In the genomic region with DNA sequence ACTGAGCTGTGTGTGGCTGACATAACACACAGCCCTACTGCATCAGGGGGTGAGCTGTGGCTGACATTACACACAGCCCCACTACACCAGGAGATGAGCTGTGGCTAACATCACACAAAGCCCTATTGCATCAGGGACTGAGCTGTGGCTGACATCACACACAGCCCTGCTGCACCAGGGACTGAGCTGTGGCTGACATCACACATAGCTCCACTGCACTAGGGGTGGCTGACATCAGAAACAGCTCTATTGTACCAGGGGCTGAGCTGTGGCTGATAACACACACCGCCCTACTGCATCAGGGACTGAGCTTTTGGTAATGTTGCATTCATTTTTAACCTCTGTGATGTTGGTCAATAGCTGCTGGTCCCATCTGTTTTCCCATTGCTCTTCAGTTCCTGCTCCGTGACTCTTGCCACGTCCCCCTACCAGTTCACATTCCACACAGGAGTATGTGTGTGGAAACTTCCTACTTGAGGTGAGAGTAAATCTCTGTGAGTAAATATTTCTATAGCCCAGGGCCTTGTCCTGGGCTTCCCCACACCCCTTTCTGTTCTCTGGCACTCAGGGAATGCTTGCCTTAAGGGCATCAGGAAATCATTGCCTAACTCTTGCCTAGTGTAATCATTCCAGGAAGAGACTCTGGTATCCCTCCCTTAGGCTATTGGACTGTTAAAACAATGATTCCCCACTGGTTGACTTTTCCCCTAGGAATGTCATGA, we compare ENCODE assay signal across 17 mouse cellular contexts. TPM values are rescaled to one million over a fixed set of nuclear protein-coding genes. Genes with fewer than 3 reads are reported as not detected.
A peak's percentile ranks its signal among the peaks of the same experiment; 100 is the strongest.
DNase-seq lines count a peak whose midpoint lies in the region; ATAC-seq and TF ChIP-seq lines count a peak whose summit lies in the region.
"Had no signal": no experiment of that assay in that cellular context is flagged by ENCODE, and none has a peak within 500 bp of the region (broad histone marks: within the 10 kb centered on the region; RNA-seq: fewer than 3 reads in every experiment).

No protein-coding gene starts in this region.

- TF ChIP-seq CTCF in left cerebral cortex, adult 2 months (IDR thresholded peaks at IDR 0.05): no peak

- WGBS in heart, embryonic 14.5 days: 37% methylated on average over 3 of the region's 3 CpGs
- 37% methylated on average over 3 of the region's 3 CpGs for WGBS in heart, embryonic 10.5 days
- 82% methylated on average over 3 of the region's 3 CpGs for WGBS in midbrain, embryonic 12.5 days
- WGBS in midbrain, embryonic 11.5 days: 79% methylated on average over 3 of the region's 3 CpGs
- WGBS in limb, embryonic 10.5 days: 71% methylated on average over 3 of the region's 3 CpGs
- 57% methylated on average over 3 of the region's 3 CpGs for WGBS in stomach, embryonic 16.5 days

- no peak overlapping the region for H3K4me2 ChIP-seq in heart, embryonic 14.5 days (ENCODE audit: low read length)
- no peak overlapping the region for H3K4me2 ChIP-seq in midbrain, embryonic 12.5 days (replicated peaks)
- H3K4me2 ChIP-seq in midbrain, embryonic 11.5 days: no peak overlapping the region
- H3K4me2 ChIP-seq in stomach, embryonic 16.5 days (ENCODE audit: low read depth, low read length): no peak overlapping the region

- peak; percentile 33 for ATAC-seq in heart, embryonic 14.5 days (ENCODE audit: insufficient number of reproducible peaks, insufficient read depth, low FRiP score, low read depth)
- ATAC-seq in midbrain, embryonic 12.5 days (ENCODE audit: low FRiP score, low read depth): 0 out of 2 replicates have a peak, but pooled peaks have one; percentile 24
- no peak; the same call in 1 of the 2 replicates for ATAC-seq in midbrain, embryonic 11.5 days (ENCODE audit: low FRiP score)
- peak; percentile 63; the same call in 1 of the 2 replicates for ATAC-seq in stomach, embryonic 16.5 days (ENCODE audit: insufficient read depth, low FRiP score)
- ATAC-seq: CD4-positive, CD25-positive, alpha-beta regulatory T cell, adult 4 months had no signal

- H3K9ac ChIP-seq in heart, embryonic 14.5 days (ENCODE audit: low read length): no peak overlapping the region
- no peak overlapping the region for H3K9ac ChIP-seq in midbrain, embryonic 12.5 days (replicated peaks)
- H3K9ac ChIP-seq in midbrain, embryonic 11.5 days (ENCODE audit: low read length): no peak overlapping the region
- H3K9ac ChIP-seq in stomach, embryonic 16.5 days (ENCODE audit: low read length): no peak overlapping the region

- no peaks in the 10 kb centered on the region for H3K27me3 ChIP-seq in heart, embryonic 14.5 days (ENCODE audit: control insufficient read depth, insufficient read depth, low read length)
- H3K27me3 ChIP-seq in heart, embryonic 10.5 days (ENCODE audit: insufficient read depth, poor library complexity, severe bottlenecking): no peaks in the 10 kb centered on the region
- no peaks in the 10 kb centered on the region for H3K27me3 ChIP-seq in midbrain, embryonic 12.5 days
- H3K27me3 ChIP-seq in midbrain, embryonic 11.5 days (ENCODE audit: control insufficient read depth, insufficient read depth, low read length): no peaks in the 10 kb centered on the region
- H3K27me3 ChIP-seq in limb, embryonic 10.5 days (ENCODE audit: low read depth, poor library complexity, severe bottlenecking): no peaks in the 10 kb centered on the region
- H3K27me3 ChIP-seq in stomach, embryonic 16.5 days (ENCODE audit: control insufficient read depth, insufficient read depth, low read length): no peaks in the 10 kb centered on the region

- intact Hi-C loops in left cerebral cortex, adult 2 months (cut with DNase I): no loop called here

- no peaks in the 10 kb centered on the region for H3K36me3 ChIP-seq in heart, embryonic 14.5 days (ENCODE audit: control insufficient read depth, insufficient read depth, low read length)
- no peaks in the 10 kb centered on the region for H3K36me3 ChIP-seq in heart, embryonic 10.5 days
- H3K36me3 ChIP-seq in midbrain, embryonic 12.5 days: no peaks in the 10 kb centered on the region
- no peaks in the 10 kb centered on the region for H3K36me3 ChIP-seq in midbrain, embryonic 11.5 days (ENCODE audit: control insufficient read depth, insufficient read depth, low read length)
- H3K36me3 ChIP-seq in limb, embryonic 10.5 days: no peaks in the 10 kb centered on the region
- H3K36me3 ChIP-seq in stomach, embryonic 16.5 days (ENCODE audit: control insufficient read depth, insufficient read depth, low read length): no peaks in the 10 kb centered on the region

- no peaks in the 10 kb centered on the region for H3K9me3 ChIP-seq in heart, embryonic 14.5 days (ENCODE audit: control insufficient read depth, low read length)
- no peaks in the 10 kb centered on the region for H3K9me3 ChIP-seq in heart, embryonic 10.5 days
- H3K9me3 ChIP-seq in midbrain, embryonic 12.5 days: no peaks in the 10 kb centered on the region
- no peaks in the 10 kb centered on the region for H3K9me3 ChIP-seq in midbrain, embryonic 11.5 days (ENCODE audit: control insufficient read depth, low read length)
- no peaks in the 10 kb centered on the region for H3K9me3 ChIP-seq in limb, embryonic 10.5 days (replicated peaks)
- H3K9me3 ChIP-seq in stomach, embryonic 16.5 days (replicated peaks; ENCODE audit: control insufficient read depth, low read length): no peaks in the 10 kb centered on the region

- no peak for DNase-seq in heart, embryonic 10.5 days (ENCODE audit: low spot score)
- no peak for DNase-seq in midbrain, embryonic 11.5 days (ENCODE audit: low spot score, missing footprints)
- DNase-seq in limb, embryonic 10.5 days (ENCODE audit: low spot score): no peak
- no peak for DNase-seq in left cerebral cortex, adult 2 months (ENCODE audit: extremely low spot score in 1 of 2, low spot score in 2 of 2)
- DNase-seq in urinary bladder, postnatal 14 days (ENCODE audit: low spot score): no peak
- DNase-seq: cerebellum, postnatal 36 days; heart, postnatal 10 days had no signal

- no peak overlapping the region for H3K4me3 ChIP-seq in heart, embryonic 14.5 days (ENCODE audit: control insufficient read depth in 1 of 2, insufficient read depth in 1 of 2, low read depth in 1 of 2, low read length in 2 of 2)
- no peak overlapping the region for H3K4me3 ChIP-seq in heart, embryonic 10.5 days
- H3K4me3 ChIP-seq in midbrain, embryonic 12.5 days: no peak overlapping the region
- no peak overlapping the region for H3K4me3 ChIP-seq in midbrain, embryonic 11.5 days (ENCODE audit: low read depth, low read length)
- no peak overlapping the region for H3K4me3 ChIP-seq in limb, embryonic 10.5 days
- no peak overlapping the region for H3K4me3 ChIP-seq in stomach, embryonic 16.5 days (replicated peaks; ENCODE audit: low read length)
- H3K4me3 ChIP-seq in left cerebral cortex, adult 2 months: no peak overlapping the region
- H3K4me3 ChIP-seq: myocyte had no signal

- no peak overlapping the region for H3K27ac ChIP-seq in heart, embryonic 14.5 days (replicated peaks in 1 of 2; ENCODE audit: control insufficient read depth in 1 of 2, insufficient read depth in 1 of 2, low read depth in 2 of 2, low read length in 2 of 2)
- H3K27ac ChIP-seq in heart, embryonic 10.5 days: no peak overlapping the region
- H3K27ac ChIP-seq in midbrain, embryonic 12.5 days (replicated peaks): no peak overlapping the region
- no peak overlapping the region for H3K27ac ChIP-seq in midbrain, embryonic 11.5 days (ENCODE audit: low read depth, low read length)
- peak overlapping the region; percentile 66 for H3K27ac ChIP-seq in limb, embryonic 10.5 days
- H3K27ac ChIP-seq in stomach, embryonic 16.5 days (ENCODE audit: low read length): no peak overlapping the region
- H3K27ac ChIP-seq in left cerebral cortex, adult 2 months: no peak overlapping the region

- H3K4me1 ChIP-seq in heart, embryonic 14.5 days (ENCODE audit: control insufficient read depth in 2 of 2, insufficient read depth in 2 of 2, low read length in 2 of 2): peaks cover 0 to 3% of the 10 kb centered on the region in 2 experiments; a peak in 2 of 4 replicates
- H3K4me1 ChIP-seq in heart, embryonic 10.5 days: peaks cover 8% of the 10 kb centered on the region; the same call in 1 of the 2 replicates
- no peaks in the 10 kb centered on the region for H3K4me1 ChIP-seq in midbrain, embryonic 12.5 days
- H3K4me1 ChIP-seq in midbrain, embryonic 11.5 days (ENCODE audit: control insufficient read depth, insufficient read depth, low read length): no peaks in the 10 kb centered on the region
- H3K4me1 ChIP-seq in limb, embryonic 10.5 days: peaks cover 42% of the 10 kb centered on the region
- H3K4me1 ChIP-seq in stomach, embryonic 16.5 days (ENCODE audit: control insufficient read depth, insufficient read depth, low read length): no peaks in the 10 kb centered on the region

RNA-seq across cellular contexts. Expression of a gene that starts 8.4 kb away (rescaled TPM):
- not detected in 2 replicates for polyA plus RNA-seq in heart, embryonic 14.5 days (2014; fragmentation: Nextera tagmentation; extraction: Ambion mirVana)
- polyA plus RNA-seq in heart, embryonic 10.5 days (2016; fragmentation: Nextera tagmentation; extraction: Ambion mirVana): not detected in 2 replicates
- not detected in 2 replicates for polyA plus RNA-seq in midbrain, embryonic 12.5 days (2016; fragmentation: Nextera tagmentation; extraction: Ambion mirVana)
- not detected in 2 replicates for polyA plus RNA-seq in midbrain, embryonic 11.5 days (2014; fragmentation: Nextera tagmentation; extraction: Ambion mirVana)
- polyA plus RNA-seq in limb, embryonic 10.5 days (2016; fragmentation: Nextera tagmentation; extraction: Ambion mirVana): not detected in 2 replicates
- not detected in 2 replicates for polyA plus RNA-seq in stomach, embryonic 16.5 days (2015; fragmentation: Nextera tagmentation; extraction: Ambion mirVana)
- total RNA-seq in left cerebral cortex, adult 2 months (2021): not detected
- total RNA-seq: heart, postnatal 10 days; layer of hippocampus, postnatal 14 days had no signal
- polyA plus RNA-seq: CD4-positive, CD25-positive, alpha-beta regulatory T cell, adult 4 months; frontal cortex, adult 2 months; intestine, embryonic 14.5 days; liver, embryonic 16.5 days; myocyte; small intestine, adult 2 months had no signal

RNA-seq across cellular contexts. Expression of a gene that starts 20.0 kb away (rescaled TPM):
- 0.32 TPM in 1 of 2 replicates, not detected in the other for polyA plus RNA-seq in heart, embryonic 14.5 days (2014; fragmentation: Nextera tagmentation; extraction: Ambion mirVana)
- not detected in 2 replicates for polyA plus RNA-seq in heart, embryonic 10.5 days (2016; fragmentation: Nextera tagmentation; extraction: Ambion mirVana)
- not detected in 2 replicates for polyA plus RNA-seq in midbrain, embryonic 12.5 days (2016; fragmentation: Nextera tagmentation; extraction: Ambion mirVana)
- not detected in 2 replicates for polyA plus RNA-seq in midbrain, embryonic 11.5 days (2014; fragmentation: Nextera tagmentation; extraction: Ambion mirVana)
- 0.11 TPM in 1 of 2 replicates, not detected in the other for polyA plus RNA-seq in limb, embryonic 10.5 days (2016; fragmentation: Nextera tagmentation; extraction: Ambion mirVana)
- polyA plus RNA-seq in stomach, embryonic 16.5 days (2015; fragmentation: Nextera tagmentation; extraction: Ambion mirVana): 3.4 and 3.6 TPM in 2 replicates
- not detected for total RNA-seq in left cerebral cortex, adult 2 months (2021)
- total RNA-seq: heart, postnatal 10 days; layer of hippocampus, postnatal 14 days had no signal
- polyA plus RNA-seq: CD4-positive, CD25-positive, alpha-beta regulatory T cell, adult 4 months; frontal cortex, adult 2 months had no signal

RNA-seq across cellular contexts. Expression of a gene that starts 29.8 kb away (rescaled TPM):
- not detected in 2 replicates for polyA plus RNA-seq in heart, embryonic 14.5 days (2014; fragmentation: Nextera tagmentation; extraction: Ambion mirVana)
- not detected in 2 replicates for polyA plus RNA-seq in heart, embryonic 10.5 days (2016; fragmentation: Nextera tagmentation; extraction: Ambion mirVana)
- not detected in 2 replicates for polyA plus RNA-seq in midbrain, embryonic 12.5 days (2016; fragmentation: Nextera tagmentation; extraction: Ambion mirVana)
- polyA plus RNA-seq in midbrain, embryonic 11.5 days (2014; fragmentation: Nextera tagmentation; extraction: Ambion mirVana): not detected in 2 replicates
- not detected in 2 replicates for polyA plus RNA-seq in limb, embryonic 10.5 days (2016; fragmentation: Nextera tagmentation; extraction: Ambion mirVana)
- not detected in 2 replicates for polyA plus RNA-seq in stomach, embryonic 16.5 days (2015; fragmentation: Nextera tagmentation; extraction: Ambion mirVana)
- total RNA-seq in left cerebral cortex, adult 2 months (2021): not detected
- total RNA-seq: heart, postnatal 10 days; layer of hippocampus, postnatal 14 days had no signal
- polyA plus RNA-seq: CD4-positive, CD25-positive, alpha-beta regulatory T cell, adult 4 months; frontal cortex, adult 2 months; intestine, embryonic 14.5 days; liver, embryonic 16.5 days; small intestine, adult 2 months had no signal

RNA-seq across cellular contexts. Expression of a gene that starts 47.2 kb away (rescaled TPM):
- 3.7 and 3.9 TPM in 2 replicates for polyA plus RNA-seq in heart, embryonic 14.5 days (2014; fragmentation: Nextera tagmentation; extraction: Ambion mirVana)
- 1.1 and 1.3 TPM in 2 replicates for polyA plus RNA-seq in heart, embryonic 10.5 days (2016; fragmentation: Nextera tagmentation; extraction: Ambion mirVana)
- polyA plus RNA-seq in midbrain, embryonic 12.5 days (2016; fragmentation: Nextera tagmentation; extraction: Ambion mirVana): 2.1 TPM in 2 replicates
- 1.6 and 1.7 TPM in 2 replicates for polyA plus RNA-seq in midbrain, embryonic 11.5 days (2014; fragmentation: Nextera tagmentation; extraction: Ambion mirVana)
- polyA plus RNA-seq in limb, embryonic 10.5 days (2016; fragmentation: Nextera tagmentation; extraction: Ambion mirVana): 0.15 and 0.24 TPM in 2 replicates
- 7.9 and 12.4 TPM in 2 replicates for polyA plus RNA-seq in stomach, embryonic 16.5 days (2015; fragmentation: Nextera tagmentation; extraction: Ambion mirVana)
- 10 to 100 TPM; 13.2 to 16.3 TPM for total RNA-seq in left cerebral cortex, adult 2 months (2021)

RNA-seq across cellular contexts. Expression of a gene that starts 57.0 kb away (rescaled TPM):
- polyA plus RNA-seq in heart, embryonic 14.5 days (2014; fragmentation: Nextera tagmentation; extraction: Ambion mirVana): 239 and 251 TPM in 2 replicates
- polyA plus RNA-seq in heart, embryonic 10.5 days (2016; fragmentation: Nextera tagmentation; extraction: Ambion mirVana): 182 and 194 TPM in 2 replicates
- polyA plus RNA-seq in midbrain, embryonic 12.5 days (2016; fragmentation: Nextera tagmentation; extraction: Ambion mirVana): 235 and 249 TPM in 2 replicates
- 242 and 271 TPM in 2 replicates for polyA plus RNA-seq in midbrain, embryonic 11.5 days (2014; fragmentation: Nextera tagmentation; extraction: Ambion mirVana)
- 168 and 182 TPM in 2 replicates for polyA plus RNA-seq in limb, embryonic 10.5 days (2016; fragmentation: Nextera tagmentation; extraction: Ambion mirVana)
- polyA plus RNA-seq in stomach, embryonic 16.5 days (2015; fragmentation: Nextera tagmentation; extraction: Ambion mirVana): 194 and 206 TPM in 2 replicates
- 10 to 100 TPM; 78.8 to 80.8 TPM for total RNA-seq in left cerebral cortex, adult 2 months (2021)
